Mouse (Mus musculus): ENCODE measurements around the gene Ggct. TPM values are rescaled to one million over a fixed set of nuclear protein-coding genes. Genes with fewer than 3 reads are reported as not detected.

Ggct gene
- polyA plus RNA-seq, 3 experiments from 2014 or later: 30.0 to 31.4 (median 31.3) TPM

GRCm38 (mm10) chr6:54946241-54946953, 46.4 kb downstream of the Ggct start:
- no peak for ATAC-seq

DNA sequence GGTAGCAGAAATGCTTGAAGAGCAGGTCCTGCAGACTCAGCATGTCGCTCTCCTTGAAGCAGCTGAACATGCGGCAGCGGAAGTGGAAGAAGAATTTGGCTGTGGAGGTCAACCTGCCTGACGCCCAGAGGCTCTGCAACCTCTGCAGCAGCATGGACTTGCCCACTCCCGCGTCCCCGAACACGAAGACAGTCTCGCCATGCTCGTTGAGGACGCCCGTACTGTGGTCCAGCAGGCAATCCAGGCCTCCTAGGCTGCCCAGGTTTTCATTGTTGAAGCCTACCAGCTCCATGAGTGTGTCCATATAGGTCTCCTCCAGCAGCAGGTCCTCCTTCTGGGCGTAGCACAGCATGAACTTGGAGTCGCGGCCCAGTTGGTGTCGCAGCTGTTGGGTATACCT, 48.2 kb downstream of the Ggct start:
- ATAC-seq: no peak

- no peak for ATAC-seq
These were observed 49.0 kb downstream of the Ggct start for GRCm38 (mm10) chr6:54943753-54944152.

DNA sequence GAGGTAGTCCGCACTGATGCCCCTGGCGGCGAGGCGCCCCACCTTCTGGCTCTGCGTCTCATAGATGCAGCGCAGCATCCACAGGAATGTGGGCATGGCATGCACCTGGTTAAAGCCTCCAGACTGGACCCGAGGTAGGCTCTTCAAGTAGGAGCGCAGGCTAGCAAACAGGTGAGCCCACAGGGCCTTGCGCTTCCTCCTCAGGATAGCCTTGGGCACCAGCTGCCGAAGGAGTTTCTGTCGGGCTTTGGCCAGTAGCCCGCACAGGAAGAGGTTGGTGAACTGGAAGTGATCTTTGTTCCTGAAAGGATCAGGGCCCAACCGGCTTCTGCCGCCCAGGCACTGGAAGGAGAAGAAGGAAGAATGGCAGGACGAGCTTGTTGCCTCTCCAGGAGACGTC, 49.5 kb downstream of the Ggct start:
- no peak for ATAC-seq

DNA sequence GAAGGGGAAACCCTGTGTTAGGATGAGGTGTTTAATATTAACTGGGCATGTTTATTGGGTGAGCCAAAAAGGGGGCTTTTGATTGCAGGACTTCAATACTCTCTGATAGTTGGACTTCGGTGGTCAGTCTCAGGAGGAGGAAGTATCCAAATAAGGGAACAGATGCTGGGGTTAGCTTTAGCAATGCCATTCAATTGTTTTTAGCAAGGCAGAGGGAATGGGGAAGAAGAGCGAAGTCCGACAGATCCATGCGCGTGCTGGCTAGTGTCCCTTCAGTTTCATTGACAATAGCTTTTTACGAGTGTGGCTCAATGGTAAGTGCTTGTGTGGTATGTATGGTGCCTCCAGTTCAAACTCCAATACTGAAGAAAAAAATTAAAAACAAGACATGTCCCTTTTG, 51.6 kb downstream of the Ggct start:
- no peak for ATAC-seq

GRCm38 (mm10) chr6:54940126-54940525, 52.6 kb downstream of the Ggct start:
- no peak for ATAC-seq

DNA sequence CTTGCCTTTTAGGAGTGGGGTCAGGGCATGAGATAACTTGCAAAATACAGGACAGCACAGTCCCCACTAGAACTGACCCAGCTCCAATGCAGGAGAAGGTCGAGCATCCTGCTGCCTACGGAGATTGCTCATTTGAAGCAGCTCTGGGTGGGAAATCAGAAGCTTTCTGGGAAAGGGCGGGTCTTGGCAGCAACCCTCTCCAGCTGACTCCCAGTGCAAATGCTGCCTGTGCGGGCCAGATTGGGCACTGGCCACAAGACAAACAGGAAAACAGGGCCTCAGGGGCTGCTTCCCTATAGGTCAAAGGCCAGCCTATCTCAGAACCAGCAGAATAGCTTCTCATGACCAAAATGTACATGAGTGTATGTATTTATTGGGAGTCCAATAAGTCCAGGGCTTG, 53.1 kb downstream of the Ggct start:
- ATAC-seq: no peak

DNA sequence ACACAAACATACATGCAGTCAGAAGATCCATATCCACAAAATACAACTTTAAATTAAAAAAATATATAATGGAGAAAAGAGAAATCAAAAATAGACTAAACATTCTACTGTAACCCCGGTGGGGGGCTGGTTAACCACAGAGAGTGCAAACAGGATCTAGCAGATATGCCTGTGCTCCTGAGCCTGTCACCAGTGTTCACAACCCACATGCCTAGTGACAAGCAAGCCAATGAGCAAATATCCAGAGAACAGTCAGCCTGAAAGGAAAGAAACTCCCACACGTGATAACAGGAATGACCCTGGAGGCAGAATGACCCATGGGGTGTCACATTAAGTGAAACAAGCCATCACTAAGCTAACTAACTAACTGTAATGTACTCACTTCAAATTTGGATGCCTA, 56.3 kb downstream of the Ggct start:
- ATAC-seq: no peak

- ATAC-seq: no peak
These were observed 57.8 kb downstream of the Ggct start for GRCm38 (mm10) chr6:54934930-54935329.

GRCm38 (mm10) chr6:54934313-54934712, 58.4 kb downstream of the Ggct start:
- ATAC-seq: no peak

- no peak for ATAC-seq
These were observed 58.9 kb downstream of the Ggct start for GRCm38 (mm10) chr6:54933866-54934265.

- no peak for ATAC-seq
These were observed 59.5 kb downstream of the Ggct start for GRCm38 (mm10) chr6:54933216-54933615.

Other genes starting within 250 kb of the Ggct start
- gene Znrf2, start 176.0 kb downstream of the Ggct start, polyA plus RNA-seq (2017; shearing (Covaris generic)): 10 to 100 TPM; 22.3 to 28.7 (median 23.7) TPM
- gene Nod1, start 20.3 kb downstream of the Ggct start, polyA plus RNA-seq (2017; shearing (Covaris generic)): 10 to 100 TPM in 2 of 3 experiments, 1 to 10 TPM in 1; 9.7 to 14.2 (median 11.4) TPM
- 10 to 100 TPM; 14.1 to 44.6 (median 31.2) TPM for gene Gars, start 45.1 kb upstream of the Ggct start, polyA plus RNA-seq (2017; shearing (Covaris generic))
- not detected for gene Crhr2, start 140.1 kb upstream of the Ggct start, polyA plus RNA-seq (2017; shearing (Covaris generic))
- gene Inmt, start 182.1 kb upstream of the Ggct start, polyA plus RNA-seq (2017; shearing (Covaris generic)): not detected
- gene Mindy4, start 210.4 kb upstream of the Ggct start, polyA plus RNA-seq (2017; shearing (Covaris generic)): not detected

Data from inflammation-experienced regulatory T-cells, adult 6 months (primary cell).